Mouse (Mus musculus) kidney, embryonic 15.5 days (tissue): ENCODE data around the gene Cysrt1. TPM values are rescaled to one million over a fixed set of nuclear protein-coding genes. Genes with fewer than 3 reads are reported as not detected.

ENCODE experiments used
- ATAC-seq: fragments of 200-750 bp; cut with Nextera tagmentation; replicated peaks from 2 replicates; pipeline ENCODE4 v1.8.0; 2017; ENCODE audit warnings: moderate TSS enrichment; ENCODE audit not compliant: low FRiP score
- H3K27ac ChIP-seq: fragments of 300-500 bp; sonication (generic); 2 replicates; pipeline ENCODE4 v1.5.1; 2015; ENCODE audit warnings: mild to moderate bottlenecking, inconsistent platforms
- H3K27me3 ChIP-seq: fragments of 300-500 bp; sonication (generic); 2 replicates; pipeline ENCODE4 v1.6.1; 2015; ENCODE audit warnings: inconsistent platforms
- H3K36me3 ChIP-seq: fragments of 300-500 bp; sonication (generic); 2 replicates; pipeline ENCODE4 v1.6.1; 2015; ENCODE audit warnings: inconsistent platforms
- H3K4me1 ChIP-seq: fragments of 300-500 bp; sonication (generic); 2 replicates; pipeline ENCODE4 v1.6.1; 2015; ENCODE audit warnings: inconsistent platforms
- H3K4me2 ChIP-seq: fragments of 300-500 bp; sonication (generic); 2 replicates; pipeline ENCODE4 v1.6.1; 2015; ENCODE audit warnings: moderate library complexity, mild to moderate bottlenecking, inconsistent platforms
- H3K4me3 ChIP-seq: fragments of 300-500 bp; sonication (generic); replicated peaks from 2 replicates; pipeline ENCODE4 v1.5.1; 2015; ENCODE audit warnings: mild to moderate bottlenecking, inconsistent platforms
- H3K9ac ChIP-seq: fragments of 300-500 bp; sonication (generic); 2 replicates; pipeline ENCODE4 v1.6.1; 2015; ENCODE audit warnings: mild to moderate bottlenecking, inconsistent platforms
- H3K9me3 ChIP-seq: fragments of 300-500 bp; sonication (generic); replicated peaks from 2 replicates; pipeline ENCODE4 v1.6.1; 2016; ENCODE audit warnings: inconsistent platforms
- WGBS: fragments of 180-500 bp; shearing (Covaris S2); methylation state at CpG from one replicate; pipeline ENCODE4 v1.1.7; 2015; ENCODE audit warnings: mixed read lengths; 5-methylcytosine and 5-hydroxymethylcytosine counted together
- polyA plus RNA-seq: library from polyadenylated mRNA; unstranded; fragments of >200 nt; fragmentation: Nextera tagmentation; extraction: Ambion mirVana; gene quantifications from 2 replicates; pipeline ENCODE4 v1.2.1, GENCODE M21; 2015

The Cysrt1 gene
- 0.51 and 0.55 TPM in 2 replicates for polyA plus RNA-seq

DNA sequence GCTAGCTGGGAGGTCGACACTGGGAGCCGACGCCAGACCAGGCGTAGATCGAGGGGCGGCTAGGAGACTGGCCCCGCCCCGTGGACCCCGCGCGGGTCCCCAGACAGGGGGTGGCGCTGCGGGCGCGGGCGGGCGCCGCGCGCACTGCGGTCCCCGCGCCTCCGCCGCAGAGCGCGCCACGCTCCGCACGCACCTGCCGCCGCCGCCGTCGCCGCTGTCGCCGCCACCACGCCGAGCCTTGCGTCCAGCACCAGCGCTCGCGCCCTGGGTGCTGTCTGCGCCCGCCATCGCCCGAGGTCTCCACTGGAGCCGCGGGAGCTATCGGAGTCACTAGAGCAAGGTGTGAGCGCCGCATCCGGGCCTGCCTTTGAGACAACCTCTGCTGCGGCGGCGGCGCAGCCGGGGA, at the start of gene Cysrt1, which contains the start of gene Rnf208:
TSS of gene Cysrt1 (minus strand) at position 352 of the 406 bp plus-strand sequence.
TSS of gene Rnf208 (plus strand) at position 155 of the 406 bp plus-strand sequence.
- H3K4me2 ChIP-seq = peak within 1 kb of the TSS; percentile 99
- 0% methylated on average over 53 of the region's 59 CpGs for WGBS
- H3K27ac ChIP-seq = peak within 1 kb of the TSS; percentile 78
- peaks cover 28% of the 10 kb centered on the region for H3K27me3 ChIP-seq
- peak within 1 kb of the TSS; percentile 62 for H3K4me3 ChIP-seq
- H3K36me3 ChIP-seq = peaks cover 13% of the 10 kb centered on the region
- H3K9me3 ChIP-seq = no peaks in the 10 kb centered on the region
- no peak for ATAC-seq
- H3K4me1 ChIP-seq = peaks cover 33% of the 10 kb centered on the region
- H3K9ac ChIP-seq = peak within 1 kb of the TSS; percentile 63

DNA sequence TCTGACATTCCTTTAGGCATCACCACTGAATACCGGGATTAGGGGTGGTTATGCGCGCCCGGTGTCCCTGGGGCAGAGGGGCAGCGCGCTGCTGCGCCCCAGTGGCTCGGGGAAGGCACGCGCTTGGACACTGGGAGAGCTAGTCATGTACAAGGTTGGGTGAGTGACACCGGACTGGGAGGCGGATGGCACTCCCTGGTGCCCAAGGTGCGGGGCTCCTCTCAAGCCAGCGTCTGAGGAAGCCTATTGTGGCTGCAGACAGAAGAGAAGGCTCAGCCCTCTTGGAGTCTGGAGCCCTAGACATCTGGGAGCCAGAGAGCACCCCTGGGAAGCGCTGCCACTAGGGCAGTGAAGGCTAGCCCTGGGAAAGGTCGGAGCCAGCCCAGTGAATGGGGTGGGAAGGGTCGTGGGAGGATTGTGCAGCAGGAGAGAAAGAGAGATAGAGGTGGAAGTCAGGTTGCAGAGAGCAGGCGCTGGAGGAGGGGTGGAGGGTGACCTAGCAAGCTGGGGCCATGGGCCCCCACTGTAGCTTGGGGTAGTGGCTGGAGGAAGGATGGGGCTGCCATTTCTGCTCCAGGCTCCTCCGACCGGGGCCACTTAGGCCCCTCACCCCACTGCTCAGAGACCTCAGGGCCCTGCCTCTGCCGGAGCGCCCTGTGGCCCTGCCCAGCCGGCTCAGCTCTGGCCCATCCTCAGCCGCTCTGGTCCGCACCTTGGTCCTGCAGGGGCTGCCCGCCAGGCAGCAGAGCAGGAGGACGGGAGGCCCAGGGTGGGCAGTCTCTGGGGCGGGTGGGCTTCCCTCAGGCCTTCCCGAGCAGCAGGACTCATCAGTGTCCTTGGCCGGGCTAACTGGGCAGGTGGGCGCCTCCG, 49.2 kb upstream of the Cysrt1 start:
- ATAC-seq = 0 out of 2 replicates have a peak, but pooled peaks have one; percentile 16

DNA sequence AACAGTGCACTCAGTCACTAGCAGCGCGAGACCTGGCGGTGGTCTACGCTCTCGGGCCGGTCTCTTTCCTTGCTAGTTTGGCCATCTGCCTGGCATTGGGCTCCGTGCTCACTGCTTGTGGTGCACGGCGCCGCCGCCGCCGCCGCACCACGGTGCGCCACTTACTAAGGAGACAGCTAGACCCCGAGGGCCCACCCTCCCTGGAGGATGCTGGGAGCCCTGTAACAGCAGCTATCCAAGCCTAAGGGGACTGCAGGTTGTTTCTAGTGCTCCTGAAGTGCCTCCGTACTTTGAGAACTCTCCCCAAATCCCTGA, 48.5 kb upstream of the Cysrt1 start:
- Histone ChIP-seq H3K36me3 (peaks cover 7% of the 10 kb centered on the region), H3K27me3 (peaks cover 77% of the 10 kb centered on the region), H3K9me3 (no peaks in the 10 kb centered on the region), H3K4me3 (peak overlapping the region; percentile 25), H3K27ac (no peak overlapping the region), H3K4me1 (peaks cover 36% of the 10 kb centered on the region), H3K4me2 (peak overlapping the region; percentile 61), H3K9ac (no peak overlapping the region)
- under 1% methylated on average over 18 of the region's 18 CpGs for WGBS
- no peak for ATAC-seq

More for the DNA sequence above, 49.2 kb upstream of the Cysrt1 start:
- H3K9ac ChIP-seq = no peak overlapping the region
- peak overlapping the region; percentile 61 for H3K4me2 ChIP-seq
- peaks cover 30% of the 10 kb centered on the region for H3K4me1 ChIP-seq
- peaks cover under 1% of the 10 kb centered on the region; the same call in 1 of the 2 replicates for H3K36me3 ChIP-seq
- peak overlapping the region; percentile 40 for H3K4me3 ChIP-seq
- no peaks in the 10 kb centered on the region for H3K9me3 ChIP-seq
- WGBS = 5% methylated on average over 32 of the region's 32 CpGs
- H3K27ac ChIP-seq = no peak overlapping the region
- H3K27me3 ChIP-seq = peaks cover 83% of the 10 kb centered on the region

DNA sequence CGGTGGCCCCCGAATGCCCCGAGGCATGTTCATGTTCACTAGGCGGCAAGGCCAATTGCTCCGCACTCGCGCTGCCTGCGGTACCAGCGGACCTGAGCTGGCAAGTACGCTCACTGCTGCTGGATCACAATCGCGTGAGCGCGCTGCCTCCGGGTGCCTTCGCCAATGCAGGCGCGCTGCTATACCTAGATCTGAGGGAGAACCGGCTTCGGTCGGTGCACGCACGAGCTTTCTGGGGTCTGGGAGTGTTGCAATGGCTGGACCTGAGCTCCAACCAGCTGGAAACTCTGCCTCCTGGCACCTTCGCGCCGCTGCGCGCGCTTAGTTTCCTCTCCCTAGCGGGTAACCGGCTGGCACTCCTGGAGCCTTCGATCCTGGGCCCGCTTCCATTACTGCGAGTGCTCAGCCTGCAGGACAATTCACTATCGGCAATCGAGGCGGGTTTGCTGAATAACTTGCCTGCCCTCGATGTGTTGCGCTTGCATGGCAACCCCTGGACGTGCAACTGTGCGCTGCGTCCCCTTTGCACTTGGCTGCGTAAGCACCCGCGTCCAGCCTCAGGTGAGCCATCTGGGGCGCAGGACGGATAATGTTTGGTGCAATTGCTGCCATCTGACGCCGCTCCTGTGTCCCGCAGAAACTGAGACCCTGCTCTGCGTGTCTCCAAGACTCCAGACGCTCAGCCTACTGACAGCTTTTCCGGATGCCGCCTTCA, 48.0 kb upstream of the Cysrt1 start:
- Histone ChIP-seq H3K27ac (no peak overlapping the region), H3K4me1 (peaks cover 36% of the 10 kb centered on the region), H3K9me3 (no peaks in the 10 kb centered on the region), H3K4me2 (peak overlapping the region; percentile 61), H3K27me3 (peaks cover 72% of the 10 kb centered on the region), H3K9ac (no peak overlapping the region), H3K36me3 (peaks cover 12% of the 10 kb centered on the region), H3K4me3 (peak overlapping the region; percentile 25)
- ATAC-seq = no peak
- 1% methylated on average over 54 of the region's 54 CpGs for WGBS

DNA sequence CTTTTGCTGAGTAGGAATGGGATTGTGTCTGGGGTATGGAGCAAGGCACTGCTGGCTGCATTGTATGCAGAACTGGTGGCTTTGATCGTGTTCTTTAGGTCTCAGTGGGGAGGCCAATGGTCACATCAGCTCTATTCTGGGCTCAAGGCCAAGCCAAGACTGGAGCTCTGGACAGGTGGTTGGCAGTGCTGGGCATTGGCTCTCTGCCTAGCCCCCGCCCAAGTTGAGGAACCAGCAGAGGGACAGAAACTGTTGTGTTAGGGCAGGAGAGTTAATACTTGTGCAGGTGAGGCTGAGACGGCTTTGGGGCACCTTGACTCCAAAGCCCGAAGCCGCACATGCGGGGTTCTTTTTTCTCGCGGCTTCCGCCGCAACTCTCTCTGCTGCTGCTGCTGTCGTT, 47.4 kb upstream of the Cysrt1 start, which contains the start of gene Lrrc26:
TSS of gene Lrrc26 (plus strand) at position 265 of the 400 bp plus-strand sequence.
- H3K4me3 ChIP-seq = peak within 1 kb of the TSS; percentile 25
- H3K9ac ChIP-seq = no peak within 1 kb of the TSS
- 8% methylated on average over 11 of the region's 11 CpGs for WGBS
- H3K27ac ChIP-seq = no peak within 1 kb of the TSS
- H3K27me3 ChIP-seq = peaks cover 66% of the 10 kb centered on the region
- H3K9me3 ChIP-seq = no peaks in the 10 kb centered on the region
- H3K36me3 ChIP-seq = peaks cover 18% of the 10 kb centered on the region
- H3K4me2 ChIP-seq = peak within 1 kb of the TSS; percentile 61
- no peak for ATAC-seq
- peaks cover 36% of the 10 kb centered on the region for H3K4me1 ChIP-seq

DNA sequence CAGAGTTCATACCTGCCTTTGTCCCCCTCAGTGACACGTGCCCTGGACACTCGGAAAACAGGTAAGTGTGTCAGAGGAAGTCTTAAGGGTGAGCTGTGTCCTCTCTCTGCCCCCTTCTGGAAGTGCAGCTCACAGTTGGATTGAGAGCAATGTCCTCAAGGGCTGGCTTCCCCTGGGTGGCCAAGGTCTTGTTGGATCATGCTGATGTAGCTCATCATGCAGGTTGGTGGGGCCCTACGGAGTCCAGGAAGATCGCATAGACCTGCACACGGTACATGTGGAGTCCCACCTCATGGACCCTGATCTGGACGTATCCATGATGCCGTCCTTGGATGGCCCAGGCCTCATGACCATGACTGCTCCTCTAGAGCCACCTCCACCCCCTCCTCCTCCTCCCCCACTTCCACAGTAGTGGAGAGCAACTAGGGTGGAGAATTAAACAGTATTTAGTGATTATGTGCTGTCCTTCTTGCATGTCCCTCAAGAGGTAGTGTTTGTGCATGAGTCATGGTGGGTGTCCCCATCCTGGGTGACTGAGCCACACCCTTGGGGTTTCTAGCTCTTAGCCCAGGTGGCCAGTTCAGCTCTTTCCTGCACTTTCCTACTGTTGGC, 46.6 kb upstream of the Cysrt1 start:
- H3K4me2 ChIP-seq = no peak overlapping the region
- peaks cover 62% of the 10 kb centered on the region for H3K27me3 ChIP-seq
- H3K9ac ChIP-seq = no peak overlapping the region
- peaks cover 26% of the 10 kb centered on the region for H3K36me3 ChIP-seq
- peaks cover 36% of the 10 kb centered on the region for H3K4me1 ChIP-seq
- no peak overlapping the region for H3K27ac ChIP-seq
- WGBS = 83% methylated on average over 7 of the region's 7 CpGs
- ATAC-seq = no peak
- H3K9me3 ChIP-seq = no peaks in the 10 kb centered on the region
- no peak overlapping the region for H3K4me3 ChIP-seq

DNA sequence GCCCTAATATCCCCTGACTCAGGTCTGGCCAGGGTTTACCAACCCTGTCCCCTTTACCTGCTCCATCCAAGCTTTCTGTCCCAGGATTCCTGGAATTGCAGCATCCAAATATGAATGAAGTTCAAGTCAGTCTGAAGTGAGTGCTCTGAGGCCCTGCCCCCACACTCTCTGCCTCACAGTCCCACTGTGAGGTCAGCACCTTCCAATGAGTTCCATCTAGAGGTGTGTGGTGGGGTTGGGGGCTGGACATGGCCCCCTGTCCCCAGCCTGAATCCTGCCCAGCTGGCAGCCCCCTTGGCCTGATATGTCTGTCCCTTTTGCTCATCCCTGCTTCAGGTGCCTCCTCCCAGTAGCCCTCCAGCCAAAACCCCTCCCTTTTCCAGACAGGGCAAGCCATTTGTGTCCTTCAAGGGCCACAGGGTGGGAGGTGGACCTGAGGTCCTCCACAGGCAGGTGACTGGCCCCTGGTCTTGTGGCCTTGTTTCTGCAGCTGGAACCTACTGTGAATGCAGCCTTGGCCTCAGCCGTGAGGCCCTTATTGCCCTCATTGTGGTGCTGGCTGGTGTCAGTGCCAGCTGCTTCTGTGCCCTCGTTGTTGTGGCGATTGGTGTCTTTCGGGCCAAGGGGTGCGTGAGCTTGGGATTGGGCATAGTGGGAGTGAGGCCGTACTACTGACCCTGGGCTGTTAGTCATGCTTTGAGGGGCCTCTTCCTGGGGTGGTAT, 45.8 kb upstream of the Cysrt1 start, which contains the start of gene Tmem210:
TSS of gene Tmem210 (plus strand) at position 219 of the 723 bp plus-strand sequence.
- Histone ChIP-seq H3K27me3 (peaks cover 54% of the 10 kb centered on the region), H3K9ac (no peak within 1 kb of the TSS), H3K27ac (0 out of 2 replicates have a peak within 1 kb of the TSS, but pooled peaks have one; percentile 61), H3K4me3 (no peak within 1 kb of the TSS), H3K36me3 (peaks cover 34% of the 10 kb centered on the region), H3K4me1 (peaks cover 36% of the 10 kb centered on the region), H3K4me2 (no peak within 1 kb of the TSS), H3K9me3 (no peaks in the 10 kb centered on the region)
- ATAC-seq = no peak
- WGBS = 85% methylated on average over 6 of the region's 6 CpGs

DNA sequence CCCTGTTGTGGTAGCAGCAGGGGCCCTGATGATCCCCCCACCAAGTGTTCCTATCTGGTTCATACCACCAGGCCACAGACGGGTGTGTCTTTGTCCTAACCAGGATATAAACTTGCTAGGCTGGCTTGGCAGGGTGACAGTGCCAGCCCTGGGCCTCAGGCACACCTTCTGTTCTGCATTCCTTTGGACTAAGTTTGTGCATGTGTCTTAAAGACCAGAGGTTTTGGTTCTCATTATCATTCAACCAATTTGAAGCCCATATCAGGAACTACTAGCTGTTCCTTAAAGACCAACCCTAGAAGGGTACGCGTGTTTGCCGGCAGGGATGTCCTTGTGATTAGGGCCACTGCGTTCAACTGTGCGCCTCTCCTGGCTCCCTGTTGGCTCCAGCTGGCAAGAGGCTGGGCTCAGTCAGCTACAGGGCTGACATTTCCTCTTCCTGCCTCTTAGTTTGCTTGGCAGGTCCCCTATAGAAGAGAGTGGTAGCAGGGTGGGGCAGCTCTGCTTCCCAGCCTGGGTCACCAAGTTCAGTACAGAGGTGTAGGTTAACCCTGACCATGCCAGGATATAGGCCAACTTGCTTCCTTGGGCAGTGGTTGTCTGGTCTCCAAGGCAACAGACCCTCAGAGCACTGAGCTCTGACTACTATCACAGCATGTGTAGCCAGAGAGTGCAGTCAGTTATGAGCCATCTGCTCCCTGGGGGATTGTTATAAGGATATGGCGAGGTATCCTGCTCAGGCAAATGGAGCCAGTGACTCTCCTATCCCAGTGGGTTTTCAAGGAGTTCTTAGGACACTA, 44.8 kb upstream of the Cysrt1 start:
- ATAC-seq = no peak; the same call in 1 of the 2 replicates
- H3K4me1 ChIP-seq = peaks cover 28% of the 10 kb centered on the region
- no peak overlapping the region for H3K9ac ChIP-seq
- H3K36me3 ChIP-seq = peaks cover 45% of the 10 kb centered on the region
- 0 out of 2 replicates have a peak overlapping the region, but pooled peaks have one; percentile 61 for H3K27ac ChIP-seq
- peaks cover 44% of the 10 kb centered on the region for H3K27me3 ChIP-seq
- no peaks in the 10 kb centered on the region for H3K9me3 ChIP-seq
- H3K4me3 ChIP-seq = no peak overlapping the region
- WGBS = 55% methylated on average over 7 of the region's 7 CpGs
- H3K4me2 ChIP-seq = no peak overlapping the region

DNA sequence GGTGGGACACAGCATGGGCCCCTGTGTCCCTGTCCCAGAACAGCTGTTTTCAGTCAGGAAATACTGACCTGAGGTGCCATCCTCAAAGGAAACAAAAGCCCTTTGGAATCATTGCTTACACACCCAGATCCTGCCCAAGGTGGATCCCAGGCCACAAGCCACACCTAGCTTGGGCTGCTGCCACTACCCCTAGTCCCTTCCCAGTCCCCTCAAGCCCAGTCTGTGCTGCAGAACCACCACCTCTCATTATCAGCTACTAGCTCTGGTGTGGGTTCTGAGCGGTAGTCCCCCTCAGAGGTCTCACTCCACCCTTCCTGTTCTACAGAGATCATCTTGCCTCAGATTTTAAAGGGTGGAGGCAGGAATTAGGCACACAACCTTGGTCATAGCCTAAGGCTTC, 44.1 kb upstream of the Cysrt1 start:
- H3K9me3 ChIP-seq = no peaks in the 10 kb centered on the region
- WGBS = 76% methylated on average over 1 of the region's 1 CpGs
- peaks cover 37% of the 10 kb centered on the region for H3K27me3 ChIP-seq
- ATAC-seq = no peak
- H3K27ac ChIP-seq = peak overlapping the region; percentile 61; the same call in 1 of the 2 replicates
- H3K4me1 ChIP-seq = peaks cover 21% of the 10 kb centered on the region
- no peak overlapping the region for H3K9ac ChIP-seq
- H3K4me2 ChIP-seq = no peak overlapping the region
- no peak overlapping the region for H3K4me3 ChIP-seq
- H3K36me3 ChIP-seq = peaks cover 50% of the 10 kb centered on the region

DNA sequence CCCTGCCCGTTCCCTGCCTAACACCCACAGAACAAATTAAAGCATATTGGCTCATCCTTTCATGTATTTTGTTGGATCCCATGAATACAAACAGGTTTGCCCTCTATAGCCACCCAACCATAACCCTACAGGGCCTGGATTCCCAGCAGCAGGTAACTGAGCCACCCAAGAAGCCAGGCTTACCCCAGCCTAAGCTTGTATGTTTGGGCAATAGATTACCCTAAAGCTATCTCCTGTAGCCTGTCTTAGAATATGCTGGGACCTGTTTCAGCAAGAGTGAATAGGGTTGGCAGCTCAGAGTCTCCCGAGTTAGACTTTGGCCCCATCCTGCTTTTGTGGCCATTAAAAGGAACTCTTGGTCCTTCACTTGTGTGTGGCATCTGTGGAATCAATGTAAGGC, 43.3 kb upstream of the Cysrt1 start:
- Histone ChIP-seq H3K4me1 (peaks cover 13% of the 10 kb centered on the region), H3K4me3 (no peak overlapping the region), H3K36me3 (peaks cover 57% of the 10 kb centered on the region), H3K4me2 (no peak overlapping the region), H3K9ac (no peak overlapping the region), H3K27ac (0 out of 2 replicates have a peak overlapping the region, but pooled peaks have one; percentile 61), H3K27me3 (peaks cover 29% of the 10 kb centered on the region), H3K9me3 (no peaks in the 10 kb centered on the region)
- no peak for ATAC-seq
- 90% methylated on average over 2 of the region's 2 CpGs for WGBS
